11 mouse cellular contexts compared by ENCODE assay signal in the genomic region with DNA sequence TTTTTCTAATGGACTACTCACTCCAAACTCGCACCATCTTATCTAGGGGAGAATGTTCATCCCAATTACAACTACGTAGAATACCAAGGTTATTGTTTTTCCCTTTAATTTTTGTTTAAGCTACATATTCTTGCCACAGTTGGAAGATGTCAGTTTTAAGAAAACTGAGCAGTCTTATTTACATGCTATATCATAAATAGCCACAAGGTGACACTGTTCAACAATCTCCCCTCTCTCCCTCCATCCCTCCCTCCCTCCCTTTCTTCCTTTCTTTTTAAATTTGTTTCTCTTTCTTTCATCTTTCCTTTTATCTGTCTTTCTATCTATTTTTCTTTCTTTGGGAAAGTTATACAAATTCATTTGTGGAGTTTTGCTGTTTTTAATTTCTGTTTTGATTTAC. TPM values are rescaled to one million over a fixed set of nuclear protein-coding genes. Genes with fewer than 3 reads are reported as not detected.
A peak's percentile ranks its signal among the peaks of the same experiment; 100 is the strongest.
DNase-seq lines count a peak whose midpoint lies in the region; ATAC-seq and TF ChIP-seq lines count a peak whose summit lies in the region.
"Had no signal": no experiment of that assay in that cellular context is flagged by ENCODE, and none has a peak within 500 bp of the region (broad histone marks: within the 10 kb centered on the region; RNA-seq: fewer than 3 reads in every experiment).

No protein-coding gene starts in this region.

- TF ChIP-seq CTCF in intestine, postnatal 0 days (IDR thresholded peaks at IDR 0.05; ENCODE audit: low read depth): peak; percentile 76

- H3K4me3 ChIP-seq in intestine, postnatal 0 days (ENCODE audit: low read depth, low read length): no peak overlapping the region
- no peak overlapping the region for H3K4me3 ChIP-seq in intestine, embryonic 15.5 days (replicated peaks)
- H3K4me3 ChIP-seq in ES-E14 (ENCODE audit: insufficient read depth in 1 of 2, low read depth in 1 of 2, low read length in 2 of 2, poor library complexity in 1 of 2, severe bottlenecking in 1 of 2): no peak overlapping the region
- H3K4me3 ChIP-seq: limb, embryonic 12.5 days had no signal

- H3K9ac ChIP-seq in intestine, postnatal 0 days (ENCODE audit: low read depth, low read length): no peak overlapping the region
- H3K9ac ChIP-seq in intestine, embryonic 15.5 days: no peak overlapping the region
- H3K9ac ChIP-seq in ES-E14 (ENCODE audit: insufficient read depth, low read depth, low read length, poor library complexity, severe bottlenecking): no peak overlapping the region
- H3K9ac ChIP-seq: limb, embryonic 12.5 days had no signal

- H3K9me3 ChIP-seq in intestine, postnatal 0 days (ENCODE audit: control insufficient read depth): no peaks in the 10 kb centered on the region
- H3K9me3 ChIP-seq in intestine, embryonic 15.5 days: no peaks in the 10 kb centered on the region
- H3K9me3 ChIP-seq in ES-E14 (ENCODE audit: control insufficient read depth, insufficient read depth, low read depth, low read length): no peaks in the 10 kb centered on the region
- H3K9me3 ChIP-seq: limb, embryonic 12.5 days had no signal

- ATAC-seq in intestine, postnatal 0 days: no peak
- ATAC-seq in intestine, embryonic 15.5 days: no peak

- H3K27me3 ChIP-seq in intestine, postnatal 0 days (replicated peaks; ENCODE audit: control insufficient read depth, insufficient read depth, low read length): no peaks in the 10 kb centered on the region
- H3K27me3 ChIP-seq in intestine, embryonic 15.5 days (replicated peaks): no peaks in the 10 kb centered on the region

- WGBS in intestine, postnatal 0 days: 23% methylated on average over 2 of the region's 2 CpGs
- WGBS in intestine, embryonic 15.5 days: 15% methylated on average over 2 of the region's 2 CpGs

- no peak overlapping the region for H3K27ac ChIP-seq in intestine, postnatal 0 days (ENCODE audit: low read depth, low read length)
- H3K27ac ChIP-seq in intestine, embryonic 15.5 days: no peak overlapping the region
- no peak overlapping the region for H3K27ac ChIP-seq in ES-E14 (ENCODE audit: insufficient read depth, low read depth, low read length, poor library complexity, severe bottlenecking)
- H3K27ac ChIP-seq: limb, embryonic 12.5 days had no signal

- peak; percentile 35 for DNase-seq in A20 (ENCODE audit: low read depth, low spot score)
- no peak for DNase-seq in ES-E14 (ENCODE audit: low read depth, low spot score)
- peak; percentile 30 for DNase-seq in forelimb bud, embryonic 11.5 days (ENCODE audit: low read depth, low spot score)
- DNase-seq in cerebellum, postnatal 25 days: no peak
- no peak for DNase-seq in kidney, adult 11 months
- DNase-seq: thymus, adult 2 months had no signal

- H3K36me3 ChIP-seq in intestine, postnatal 0 days (ENCODE audit: control insufficient read depth, insufficient read depth): no peaks in the 10 kb centered on the region
- H3K36me3 ChIP-seq in intestine, embryonic 15.5 days: no peaks in the 10 kb centered on the region
- H3K36me3 ChIP-seq in ES-E14 (ENCODE audit: control insufficient read depth, insufficient read depth, low read length, poor library complexity, severe bottlenecking): no peaks in the 10 kb centered on the region
- H3K36me3 ChIP-seq: limb, embryonic 12.5 days had no signal

- H3K4me2 ChIP-seq in intestine, postnatal 0 days (replicated peaks; ENCODE audit: low read depth): no peak overlapping the region
- no peak overlapping the region for H3K4me2 ChIP-seq in intestine, embryonic 15.5 days (replicated peaks)
- H3K4me2 ChIP-seq: heart, embryonic 11.5 days; limb, embryonic 12.5 days had no signal

- in situ Hi-C loops in ES-E14 (cut with MboI; ENCODE audit: low sequenced_read_pairs in 2 of 2, unreplicated experiment in 2 of 2): loop anchor here (5.0 to 25.0 kb wide), 2 partner anchors 152 kb away; a partner anchor contains a TSS

- no peaks in the 10 kb centered on the region for H3K4me1 ChIP-seq in intestine, postnatal 0 days (replicated peaks; ENCODE audit: control insufficient read depth, insufficient read depth, low read length)
- H3K4me1 ChIP-seq in intestine, embryonic 15.5 days (replicated peaks): no peaks in the 10 kb centered on the region
- H3K4me1 ChIP-seq in ES-E14 (ENCODE audit: control insufficient read depth in 2 of 2, insufficient read depth in 2 of 2, low read length in 2 of 2, poor library complexity in 1 of 2): peaks cover 0 to 4% of the 10 kb centered on the region in 2 experiments; a peak in 2 of 4 replicates
- H3K4me1 ChIP-seq: limb, embryonic 12.5 days had no signal

TF ChIP-seq in ES-E14, 5 proteins besides CTCF, POLR2A, EP300 and RAD21:
- TF ChIP-seq HCFC1 (IDR thresholded peaks at IDR 0.05; ENCODE audit: borderline replicate concordance, insufficient read depth, low read length) (no peak), ZNF384 (IDR thresholded peaks at IDR 0.05; ENCODE audit: low read depth, low read length) (no peak), ZC3H11A (IDR thresholded peaks at IDR 0.05; ENCODE audit: borderline replicate concordance, low read depth, low read length) (peak; percentile 79), CHD2 (IDR thresholded peaks at IDR 0.05; ENCODE audit: low read depth, low read length) (no peak), MAFK (IDR thresholded peaks at IDR 0.05; ENCODE audit: insufficient read depth, low read depth, low read length) (no peak)

RNA-seq across cellular contexts. Expression of a gene that starts 5.6 kb away (rescaled TPM):
- 0.07 and 0.10 TPM in 2 replicates for polyA plus RNA-seq in intestine, postnatal 0 days (2015; fragmentation: Nextera tagmentation; extraction: Ambion mirVana)
- 0.14 and 0.31 TPM in 2 replicates for polyA plus RNA-seq in intestine, embryonic 15.5 days (2015; fragmentation: Nextera tagmentation; extraction: Ambion mirVana)
- total RNA-seq in ES-E14 (2012; rRNA removed): 0.54 and 0.79 TPM in 2 replicates

RNA-seq across cellular contexts. Expression of a gene that starts 25.7 kb away (rescaled TPM):
- not detected in 2 replicates for polyA plus RNA-seq in intestine, postnatal 0 days (2015; fragmentation: Nextera tagmentation; extraction: Ambion mirVana)
- 0.06 TPM in 1 of 2 replicates, not detected in the other for polyA plus RNA-seq in intestine, embryonic 15.5 days (2015; fragmentation: Nextera tagmentation; extraction: Ambion mirVana)
- 0.37 and 0.40 TPM in 2 replicates for total RNA-seq in ES-E14 (2012; rRNA removed)
- polyA plus RNA-seq: heart, embryonic 11.5 days; kidney, embryonic 16.5 days; limb, embryonic 12.5 days had no signal

RNA-seq across cellular contexts. Expression of a gene that starts 29.0 kb away (rescaled TPM):
- polyA plus RNA-seq in intestine, postnatal 0 days (2015; fragmentation: Nextera tagmentation; extraction: Ambion mirVana): 0.05 TPM in 1 of 2 replicates, not detected in the other
- 0.13 and 0.23 TPM in 2 replicates for polyA plus RNA-seq in intestine, embryonic 15.5 days (2015; fragmentation: Nextera tagmentation; extraction: Ambion mirVana)
- 0.85 and 2.0 TPM in 2 replicates for total RNA-seq in ES-E14 (2012; rRNA removed)
- polyA plus RNA-seq: heart, embryonic 11.5 days; kidney, embryonic 16.5 days; limb, embryonic 12.5 days had no signal

Comparison
In these comparisons a context has a peak if more than half of its experiments do, and no peak if none do; other contexts are left out.
1. DNase-seq: peak in A20 (single experiment) and forelimb bud, embryonic 11.5 days (single experiment); none in ES-E14 (single experiment), cerebellum, postnatal 25 days (0 of 2) and kidney, adult 11 months (single experiment).